Mouse (Mus musculus): ENCODE results near the gene Blnk. TPM values are rescaled to one million over a fixed set of nuclear protein-coding genes. Genes with fewer than 3 reads are reported as not detected.

Gene Blnk
- polyA plus RNA-seq, 1 experiment from 2014 or later = 0.79 TPM

Small RNA genes within 50 kb of the gene (microRNA-seq; reads per million reads assigned to microRNA genes)
- 1.7 reads per million for gene Mir8092

Other genes starting within 250 kb of the Blnk start
- 0.04 and 0.17 TPM in 2 replicates for gene Cc2d2b, start 245.8 kb downstream of the Blnk start, polyA plus RNA-seq (2015; fragmentation: Nextera tagmentation; extraction: Ambion mirVana)
- 15.1 and 15.2 TPM in 2 replicates for gene Ccnj, start 163.3 kb downstream of the Blnk start, polyA plus RNA-seq (2015; fragmentation: Nextera tagmentation; extraction: Ambion mirVana)
- 10.0 and 10.7 TPM in 2 replicates for gene Zfp518a, start 99.8 kb downstream of the Blnk start, polyA plus RNA-seq (2015; fragmentation: Nextera tagmentation; extraction: Ambion mirVana)
- 0.19 TPM in 1 of 2 replicates, not detected in the other for gene Dntt, start 34.7 kb upstream of the Blnk start, polyA plus RNA-seq (2015; fragmentation: Nextera tagmentation; extraction: Ambion mirVana)
- gene Opalin, start 82.6 kb upstream of the Blnk start, polyA plus RNA-seq (2015; fragmentation: Nextera tagmentation; extraction: Ambion mirVana) = not detected in 2 replicates
- not detected in 2 replicates for gene Tll2, start 212.3 kb upstream of the Blnk start, polyA plus RNA-seq (2015; fragmentation: Nextera tagmentation; extraction: Ambion mirVana)